Mouse (Mus musculus): ENCODE measurements around the gene Trp53bp2.

Gene Trp53bp2

GRCm38 (mm10) chr1:182461813-182462212 is 52.8 kb downstream of the Trp53bp2 start:
- no peak for DNase-seq (ENCODE audit: low spot score)

- no peak for DNase-seq (ENCODE audit: low spot score)
These were observed 56.3 kb downstream of the Trp53bp2 start for GRCm38 (mm10) chr1:182465309-182465708.

GRCm38 (mm10) chr1:182465978-182466377 is 57.0 kb downstream of the Trp53bp2 start:
- no peak for DNase-seq (ENCODE audit: low spot score)

- DNase-seq (ENCODE audit: low spot score): no peak
These were observed 66.2 kb downstream of the Trp53bp2 start for GRCm38 (mm10) chr1:182475005-182475796.

- DNase-seq (ENCODE audit: low spot score): no peak
These were observed 70.0 kb downstream of the Trp53bp2 start for GRCm38 (mm10) chr1:182478935-182479334.

GRCm38 (mm10) chr1:182481138-182481537 is 72.2 kb downstream of the Trp53bp2 start:
- DNase-seq (ENCODE audit: low spot score): no peak

- DNase-seq (ENCODE audit: low spot score): no peak
These were observed 72.8 kb downstream of the Trp53bp2 start for GRCm38 (mm10) chr1:182481646-182482295.

- no peak for DNase-seq (ENCODE audit: low spot score)
These were observed 74.3 kb downstream of the Trp53bp2 start for GRCm38 (mm10) chr1:182482991-182483909.

GRCm38 (mm10) chr1:182483910-182484274 is 74.9 kb downstream of the Trp53bp2 start:
- DNase-seq (ENCODE audit: low spot score): no peak

GRCm38 (mm10) chr1:182488503-182488902 is 79.5 kb downstream of the Trp53bp2 start:
- no peak for DNase-seq (ENCODE audit: low spot score)

GRCm38 (mm10) chr1:182489803-182490452 is 81.0 kb downstream of the Trp53bp2 start:
- DNase-seq (ENCODE audit: low spot score): peak; percentile 92

- peak; percentile 40 for DNase-seq (ENCODE audit: low spot score)
These were observed 81.6 kb downstream of the Trp53bp2 start for GRCm38 (mm10) chr1:182490568-182490967.

- DNase-seq (ENCODE audit: low spot score): no peak
These were observed 82.9 kb downstream of the Trp53bp2 start for GRCm38 (mm10) chr1:182491839-182492238.

- DNase-seq (ENCODE audit: low spot score): no peak
These were observed 85.5 kb downstream of the Trp53bp2 start for GRCm38 (mm10) chr1:182494285-182495145.

- DNase-seq (ENCODE audit: low spot score): no peak
These were observed 87.7 kb downstream of the Trp53bp2 start for GRCm38 (mm10) chr1:182496685-182497084.

GRCm38 (mm10) chr1:182497736-182498135 is 88.8 kb downstream of the Trp53bp2 start:
- DNase-seq (ENCODE audit: low spot score): no peak

GRCm38 (mm10) chr1:182499443-182500089 is 90.6 kb downstream of the Trp53bp2 start:
- no peak for DNase-seq (ENCODE audit: low spot score)

- DNase-seq (ENCODE audit: low spot score): no peak
These were observed 91.3 kb downstream of the Trp53bp2 start for GRCm38 (mm10) chr1:182500224-182500623.

- no peak for DNase-seq (ENCODE audit: low spot score)
These were observed 91.9 kb downstream of the Trp53bp2 start for GRCm38 (mm10) chr1:182500843-182501242.

- no peak for DNase-seq (ENCODE audit: low spot score)
These were observed 92.9 kb downstream of the Trp53bp2 start for GRCm38 (mm10) chr1:182501815-182502405.

Measured in embryo, embryonic 10.5 days (tissue).